Mouse (Mus musculus) ES-CJ7 (cell line): Measurements from ENCODE around the gene Cbx7.

Experiments used
- DNase-seq: peaks from one replicate; pipeline ENCODE4 v3.0.0; 2011; ENCODE audit warnings: low read depth, low spot score

Gene Cbx7

GRCm38 (mm10) chr15:80001601-80002000 is 30.7 kb upstream of the Cbx7 start:
- DNase-seq, result peak; percentile 54

- DNase-seq, result no peak
These were observed 29.8 kb upstream of the Cbx7 start for GRCm38 (mm10) chr15:80000694-80001093.

GRCm38 (mm10) chr15:79997988-79998387 is 27.1 kb upstream of the Cbx7 start:
- DNase-seq, result no peak

DNA sequence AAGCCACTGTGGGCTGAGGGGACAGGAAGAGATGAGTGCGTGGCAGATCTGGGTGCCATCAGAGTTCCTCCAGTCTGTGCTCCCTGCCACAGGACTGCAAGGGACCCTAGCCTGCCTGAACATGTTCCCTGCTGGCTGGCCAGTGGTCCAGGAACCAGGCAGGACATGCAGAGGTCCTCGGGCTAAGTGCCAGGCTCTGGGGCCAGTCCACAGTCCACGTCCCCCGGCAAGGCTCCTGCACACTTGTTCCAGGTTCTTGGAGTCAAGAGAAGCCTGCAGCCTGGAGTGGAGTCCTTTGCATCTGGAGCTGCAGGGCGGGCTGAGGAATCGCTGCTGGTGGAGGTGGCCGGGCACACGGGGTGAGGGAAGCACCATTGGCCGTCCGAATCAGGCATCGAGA is 25.9 kb upstream of the Cbx7 start:
- DNase-seq, result no peak

DNA sequence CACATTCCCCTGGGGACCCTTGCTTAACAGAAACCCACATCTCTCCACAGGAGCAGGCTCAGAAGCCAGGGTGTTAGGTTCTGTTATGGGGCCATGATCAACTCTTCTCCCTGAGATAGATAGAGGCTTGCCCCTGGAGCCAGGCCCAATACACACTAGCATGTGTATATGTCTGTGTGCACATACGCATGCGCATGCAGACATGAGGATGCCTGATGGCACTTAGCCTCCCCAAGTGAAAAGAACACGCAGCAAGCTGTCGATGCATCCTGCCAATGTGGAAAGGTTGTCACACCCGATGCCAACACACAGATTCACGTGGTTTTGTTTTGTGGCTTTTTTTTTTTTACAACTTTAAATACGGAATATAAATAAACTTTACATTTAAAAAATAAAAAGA is 24.6 kb upstream of the Cbx7 start:
- DNase-seq, result no peak

GRCm38 (mm10) chr15:79994566-79994965 is 23.6 kb upstream of the Cbx7 start:
- no peak for DNase-seq

- DNase-seq, result peak; percentile 60
These were observed 15.3 kb upstream of the Cbx7 start for GRCm38 (mm10) chr15:79986182-79986581.

DNA sequence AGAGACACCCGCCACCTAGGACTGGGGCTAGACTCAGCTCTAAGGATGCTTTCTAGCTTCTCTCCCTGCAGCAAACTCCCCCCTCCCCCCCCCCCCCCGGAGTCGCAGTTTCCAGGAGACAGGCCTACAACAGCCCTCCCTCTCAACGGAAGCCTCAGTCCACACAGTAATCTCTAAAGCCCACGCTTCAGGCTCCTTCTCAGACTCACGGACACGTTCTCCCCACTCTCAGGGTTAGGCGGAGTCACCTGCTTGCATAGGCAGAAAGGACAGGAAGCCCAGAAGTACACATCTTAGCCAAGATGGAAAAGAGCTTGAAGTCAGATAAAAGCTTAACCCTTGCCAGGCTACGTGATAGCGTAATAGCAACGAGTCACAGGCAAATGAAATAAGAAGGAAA is 14.6 kb upstream of the Cbx7 start:
- DNase-seq, result no peak

DNA sequence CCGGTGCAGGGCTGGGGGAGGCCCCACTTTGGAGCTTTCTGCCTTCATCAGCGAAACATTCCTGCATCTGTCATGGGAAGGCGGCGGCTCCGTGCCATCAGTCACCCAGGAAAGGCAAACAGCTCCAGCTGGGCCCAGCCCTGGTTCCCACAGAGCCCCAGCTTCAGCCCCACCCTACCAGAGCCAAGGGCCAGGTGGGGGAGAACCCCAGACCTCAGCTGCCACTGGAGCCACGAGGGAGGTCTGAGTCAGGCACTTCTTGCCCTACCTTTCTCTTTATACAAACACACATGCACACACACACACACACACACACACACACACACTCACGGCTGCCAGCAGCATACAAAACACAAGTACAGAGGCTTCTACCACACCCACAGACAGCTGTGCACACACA is 13.2 kb upstream of the Cbx7 start:
- no peak for DNase-seq

DNA sequence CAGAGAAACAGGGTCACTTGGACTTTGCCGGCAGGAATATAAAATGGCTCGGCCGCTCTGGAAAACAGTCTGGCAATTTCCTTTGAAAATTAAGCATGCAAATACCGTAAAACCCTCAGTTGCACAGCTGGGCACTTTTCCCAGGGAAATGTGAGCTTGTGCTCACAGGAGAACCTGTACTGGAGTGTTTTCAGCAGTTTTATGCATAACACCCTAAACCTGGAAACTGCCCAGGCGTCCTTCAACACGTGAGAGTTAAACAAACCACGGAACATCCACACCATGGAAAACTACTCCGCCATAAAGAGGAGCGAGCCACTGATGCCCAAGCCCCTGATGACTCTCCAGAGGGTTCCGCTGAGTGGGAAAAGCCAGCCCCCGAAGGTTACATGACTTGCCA is 9.8 kb upstream of the Cbx7 start:
- no peak for DNase-seq

DNA sequence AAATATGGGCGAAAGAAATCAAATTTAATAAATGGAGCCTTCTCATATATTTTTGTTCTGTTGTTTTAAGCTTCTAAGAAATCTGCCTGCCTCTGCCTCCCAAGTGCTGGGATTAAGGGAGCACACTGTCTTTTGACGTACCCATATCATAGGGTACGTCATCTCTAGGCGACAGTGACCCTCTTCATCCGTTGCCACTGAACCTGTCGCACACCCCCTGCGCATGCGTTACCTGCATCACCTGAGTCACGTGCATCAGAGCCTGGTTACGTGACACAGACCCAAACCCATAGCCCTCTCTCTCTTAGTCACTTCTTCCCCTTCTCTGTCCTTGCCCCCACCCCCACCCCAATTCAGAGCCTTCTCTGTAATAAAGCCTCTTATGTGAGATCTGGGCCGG is 1.3 kb upstream of the Cbx7 start:
- peak; percentile 76 for DNase-seq

DNA sequence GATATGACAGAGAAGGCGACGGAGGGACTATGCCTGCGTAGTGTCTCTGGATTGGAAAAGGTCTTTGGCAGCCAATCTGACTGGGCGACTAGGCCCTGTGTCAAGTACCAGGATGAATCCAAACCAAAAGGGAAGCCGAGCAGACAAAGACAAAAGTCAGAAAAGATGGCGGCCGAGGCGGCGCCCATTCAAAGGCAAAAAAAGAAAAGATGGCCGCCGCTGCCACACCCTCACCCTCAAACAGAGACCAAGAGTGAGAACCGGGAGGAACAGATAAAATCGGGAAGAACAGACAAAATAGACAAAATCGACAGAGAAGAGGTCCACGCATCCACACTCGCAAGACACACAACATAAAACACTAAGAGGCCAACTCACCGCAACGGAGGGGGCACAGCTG is 428 bp downstream of the Cbx7 start:
- DNase-seq, result peak; percentile 59

- DNase-seq, result peak; percentile 54
These were observed 3.6 kb downstream of the Cbx7 start for GRCm38 (mm10) chr15:79967346-79967745.

DNA sequence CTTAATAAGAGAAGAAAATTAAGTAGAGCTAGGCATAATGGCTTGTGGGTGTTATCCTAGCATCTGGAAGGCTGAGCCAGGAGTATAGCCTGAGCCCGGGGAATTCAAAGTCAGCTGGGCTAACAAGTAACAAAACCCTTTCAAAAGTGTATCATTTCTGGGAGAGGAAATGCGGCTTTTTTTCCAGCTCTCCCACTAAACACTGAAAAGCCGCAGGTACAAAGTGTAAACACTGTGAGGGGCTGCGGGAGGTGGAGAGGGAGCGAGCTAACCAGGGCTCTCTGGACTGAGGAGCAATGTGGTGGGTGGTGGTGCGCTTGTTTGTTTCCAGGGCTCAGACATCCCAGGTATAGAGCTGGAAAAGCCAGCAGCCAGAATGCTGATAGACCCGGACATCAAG is 6.5 kb downstream of the Cbx7 start:
- DNase-seq, result no peak

GRCm38 (mm10) chr15:79962661-79963060 is 8.3 kb downstream of the Cbx7 start:
- no peak for DNase-seq

DNA sequence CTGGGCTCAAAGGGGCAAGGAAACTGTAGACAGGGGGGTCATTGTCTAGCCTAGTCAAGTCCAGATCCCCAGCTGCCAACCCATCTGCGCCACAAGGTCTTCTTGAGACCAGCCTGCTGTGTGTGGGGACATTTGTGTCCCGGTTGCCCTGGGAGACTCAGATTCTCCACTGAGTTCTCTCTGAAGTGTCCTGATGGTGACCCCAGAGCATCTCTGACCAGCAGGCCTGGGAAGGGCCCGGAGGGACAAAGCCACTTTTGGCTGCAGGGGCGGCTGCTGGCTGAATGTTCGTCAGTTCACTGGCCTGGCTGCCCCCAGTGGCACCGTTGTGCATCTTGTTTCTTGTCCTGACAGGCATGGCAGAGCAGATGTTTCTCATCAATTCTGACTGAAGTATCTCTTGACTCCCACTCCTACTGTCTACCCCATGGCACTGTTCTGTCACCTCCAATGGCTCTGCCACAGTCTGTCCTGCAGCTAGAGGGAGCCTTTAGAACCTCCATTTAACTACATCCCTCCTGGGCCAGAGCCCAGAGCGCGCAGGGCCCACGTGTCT is 9.5 kb downstream of the Cbx7 start:
- DNase-seq, result no peak

DNA sequence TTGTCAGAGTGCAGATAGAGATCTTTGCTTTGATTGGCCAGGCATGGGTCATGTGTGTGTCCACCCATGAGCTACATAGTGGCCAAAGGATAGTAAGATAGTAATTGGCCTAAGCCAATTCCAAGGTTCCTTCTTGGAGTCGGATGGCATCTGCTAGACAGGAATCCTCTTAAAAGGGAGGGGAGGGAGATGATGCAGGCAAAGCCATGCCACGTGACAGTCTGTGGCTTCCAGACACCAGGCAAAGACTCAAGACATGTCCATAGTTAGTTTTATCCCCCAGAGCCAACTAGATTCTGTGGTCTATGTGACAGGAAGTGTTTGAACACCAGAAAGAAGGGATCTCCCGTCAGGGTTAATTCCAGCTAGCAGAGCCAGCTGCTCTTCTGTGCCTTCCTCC is 12.5 kb downstream of the Cbx7 start:
- no peak for DNase-seq

DNA sequence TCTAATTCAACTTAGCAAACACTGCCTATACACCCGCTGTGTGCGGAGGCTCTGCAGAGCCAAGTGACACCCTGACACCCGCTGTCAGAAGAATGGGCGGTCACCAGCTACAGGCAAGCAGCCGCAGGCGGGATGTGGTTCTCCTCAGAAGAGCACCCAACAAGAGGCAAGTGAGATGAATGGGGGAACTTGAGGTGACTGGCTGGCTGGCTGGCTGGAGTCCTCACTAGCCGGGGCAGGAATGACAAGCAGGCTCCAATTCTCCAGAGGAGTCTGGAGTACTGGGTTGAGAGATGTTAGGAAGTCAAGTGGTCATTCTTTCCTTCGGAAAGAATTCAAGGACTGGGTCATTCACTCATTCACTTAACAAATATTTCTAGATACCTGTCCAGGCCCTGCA is 14.4 kb downstream of the Cbx7 start:
- DNase-seq, result no peak

DNA sequence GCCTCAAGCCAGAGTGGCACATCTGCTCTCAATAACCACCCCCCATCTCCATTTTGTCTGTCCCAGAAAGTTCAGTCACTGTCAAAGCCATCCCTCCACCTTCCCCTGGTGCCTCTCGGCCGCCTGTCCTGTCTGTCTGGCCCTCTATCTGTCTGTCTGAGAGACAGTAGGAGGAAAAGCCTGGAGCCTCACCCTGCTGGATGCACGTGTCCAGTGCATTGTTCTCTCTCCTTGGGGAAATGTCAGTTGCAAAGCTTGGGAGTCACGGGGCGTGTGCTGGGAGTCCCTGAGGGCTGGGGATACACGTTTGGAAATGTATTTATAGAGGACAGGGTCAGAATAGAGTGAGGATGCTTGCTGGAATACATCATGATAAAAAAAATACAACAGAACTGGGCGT is 17.4 kb downstream of the Cbx7 start:
- DNase-seq, result no peak

- no peak for DNase-seq
These were observed 18.3 kb downstream of the Cbx7 start for GRCm38 (mm10) chr15:79952504-79953231.

- DNase-seq, result no peak
These were observed 19.0 kb downstream of the Cbx7 start for GRCm38 (mm10) chr15:79951730-79952503.

GRCm38 (mm10) chr15:79951226-79951625 is 19.7 kb downstream of the Cbx7 start:
- DNase-seq, result no peak
